Mouse (Mus musculus): ENCODE measurements around the gene Eif2ak4. TPM values are rescaled to one million over a fixed set of nuclear protein-coding genes. Genes with fewer than 3 reads are reported as not detected.

Gene Eif2ak4
- polyA plus RNA-seq, 1 experiment from 2014 or later: 11.3 TPM

- H3K27me3 ChIP-seq (ENCODE audit: control insufficient read depth, insufficient read depth, low read length): no peaks in the 10 kb centered on the region
- no peak overlapping the region for H3K4me2 ChIP-seq (ENCODE audit: low read depth, low read length)
- H3K36me3 ChIP-seq (ENCODE audit: control insufficient read depth, insufficient read depth, low read length): no peaks in the 10 kb centered on the region
- H3K27ac ChIP-seq (ENCODE audit: low read length): no peak overlapping the region
- H3K9me3 ChIP-seq (replicated peaks; ENCODE audit: control insufficient read depth, low read length): no peaks in the 10 kb centered on the region
- ATAC-seq (ENCODE audit: insufficient read depth, low FRiP score): no peak
- no peak overlapping the region for H3K9ac ChIP-seq (ENCODE audit: low read length)
- peaks cover 20% of the 10 kb centered on the region for H3K4me1 ChIP-seq (ENCODE audit: control insufficient read depth, insufficient read depth, low read length)
- 54% methylated on average over 5 of the region's 5 CpGs for WGBS
- H3K4me3 ChIP-seq (replicated peaks; ENCODE audit: low read length): no peak overlapping the region
These were observed 134.8 kb downstream of the Eif2ak4 start for GRCm38 (mm10) chr2:118523163-118523730.

DNA sequence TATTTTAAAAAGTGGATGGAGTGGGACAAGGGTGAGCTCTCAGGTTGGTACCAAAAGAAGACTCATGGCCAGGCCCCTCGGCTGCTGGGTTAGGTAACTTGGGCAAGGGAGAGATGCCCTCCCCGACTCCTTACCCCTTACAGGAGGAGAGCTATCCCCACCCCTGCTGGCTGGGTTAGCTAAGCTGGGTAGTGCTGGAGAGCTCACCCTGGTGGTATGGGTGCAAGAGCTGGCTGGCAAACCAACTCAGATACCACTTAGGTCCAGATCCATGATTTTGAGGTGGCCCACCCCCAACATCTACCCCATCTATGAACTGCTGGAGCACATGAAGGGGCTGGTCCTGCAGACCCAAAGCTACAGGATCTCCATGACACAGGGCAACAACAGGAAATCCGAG, 136.4 kb downstream of the Eif2ak4 start:
- Histone ChIP-seq H3K27ac (ENCODE audit: low read length) (no peak overlapping the region), H3K9me3 (replicated peaks; ENCODE audit: control insufficient read depth, low read length) (no peaks in the 10 kb centered on the region), H3K4me1 (ENCODE audit: control insufficient read depth, insufficient read depth, low read length) (peaks cover 26% of the 10 kb centered on the region), H3K9ac (ENCODE audit: low read length) (no peak overlapping the region), H3K4me3 (replicated peaks; ENCODE audit: low read length) (no peak overlapping the region), H3K4me2 (ENCODE audit: low read depth, low read length) (no peak overlapping the region), H3K27me3 (ENCODE audit: control insufficient read depth, insufficient read depth, low read length) (no peaks in the 10 kb centered on the region), H3K36me3 (ENCODE audit: control insufficient read depth, insufficient read depth, low read length) (no peaks in the 10 kb centered on the region)
- no peak for ATAC-seq (ENCODE audit: insufficient read depth, low FRiP score)
- 75% methylated on average over 3 of the region's 3 CpGs for WGBS

Other genes with a start within 250 kb of the Eif2ak4 start
- 0.14 and 0.31 TPM in 2 replicates for gene Fsip1, start 131.7 kb upstream of the Eif2ak4 start, polyA plus RNA-seq (2015; fragmentation: Nextera tagmentation; extraction: Ambion mirVana)
- 0.30 and 0.60 TPM in 2 replicates for gene Gpr176, start 15.2 kb upstream of the Eif2ak4 start, polyA plus RNA-seq (2015; fragmentation: Nextera tagmentation; extraction: Ambion mirVana)
- 214 and 229 TPM in 2 replicates for gene Srp14, start 91.1 kb downstream of the Eif2ak4 start, polyA plus RNA-seq (2015; fragmentation: Nextera tagmentation; extraction: Ambion mirVana)
- 4.2 and 4.4 TPM in 2 replicates for gene Bmf, start 161.1 kb downstream of the Eif2ak4 start, polyA plus RNA-seq (2015; fragmentation: Nextera tagmentation; extraction: Ambion mirVana)
- gene Bub1b, start 209.6 kb downstream of the Eif2ak4 start, polyA plus RNA-seq (2015; fragmentation: Nextera tagmentation; extraction: Ambion mirVana): 66.2 and 67.4 TPM in 2 replicates

All from stomach, embryonic 16.5 days (tissue).